Mouse (Mus musculus) adrenal gland, adult (tissue): ENCODE data around the gene Eif3j1.
"Not testable (repeated sequence)": the region's sequence is repeated elsewhere in the genome, so short reads cannot be mapped to it uniquely, and the experiment has no call there.

Experiments used
- DNase-seq, 2 experiments: peaks; one replicate each; pipeline ENCODE4 v3.0.0; 2022 to 2023; ENCODE audit warnings: low spot score in 1 of 2; ENCODE audit not compliant: inconsistent age in 2 of 2

Eif3j1 gene

GRCm38 (mm10) chr2:122097686-122098085 lies 69.3 kb downstream of the Eif3j1 start:
- not testable (repeated sequence) for DNase-seq

GRCm38 (mm10) chr2:122102070-122102469 lies 73.7 kb downstream of the Eif3j1 start:
- DNase-seq: peak; percentile 21 to 65
